ENCODE assay signal across 13 mouse cellular contexts in genomic region chr4:72105702-72106101, GRCm38 (mm10).
DNase-seq lines count a peak whose midpoint lies in the region; ATAC-seq lines count a peak whose summit lies in the region.
"Had no signal": no experiment of that assay in that cellular context is flagged by ENCODE, and none has a peak within 500 bp of the region (broad histone marks: within the 10 kb centered on the region; RNA-seq: fewer than 3 reads in every experiment).

No protein-coding gene starts in this region.

- H3K9ac ChIP-seq in forebrain, embryonic 11.5 days (ENCODE audit: low read length) = no peak overlapping the region
- no peak overlapping the region for H3K9ac ChIP-seq in lung, embryonic 16.5 days (ENCODE audit: low read length)
- no peak overlapping the region for H3K9ac ChIP-seq in forebrain, embryonic 16.5 days (replicated peaks; ENCODE audit: low read depth, low read length)
- no peak overlapping the region for H3K9ac ChIP-seq in neural tube, embryonic 14.5 days (replicated peaks; ENCODE audit: low read depth, low read length)
- H3K9ac ChIP-seq: heart, embryonic 13.5 days; intestine, embryonic 15.5 days had no signal

- no peak overlapping the region for H3K27ac ChIP-seq in forebrain, embryonic 11.5 days (ENCODE audit: low read depth, low read length)
- no peak overlapping the region for H3K27ac ChIP-seq in forebrain, embryonic 10.5 days
- H3K27ac ChIP-seq in lung, embryonic 16.5 days (ENCODE audit: low read length) = no peak overlapping the region
- no peak overlapping the region for H3K27ac ChIP-seq in forebrain, embryonic 16.5 days (ENCODE audit: low read length)
- no peak overlapping the region for H3K27ac ChIP-seq in neural tube, embryonic 14.5 days (ENCODE audit: low read depth, low read length)
- H3K27ac ChIP-seq: heart, embryonic 13.5 days; intestine, embryonic 15.5 days had no signal

- H3K36me3 ChIP-seq in forebrain, embryonic 11.5 days (ENCODE audit: control insufficient read depth, insufficient read depth, low read length) = no peaks in the 10 kb centered on the region; the same call in 1 of the 2 replicates
- H3K36me3 ChIP-seq in forebrain, embryonic 10.5 days (replicated peaks) = peaks cover 86% of the 10 kb centered on the region
- peaks cover 2% of the 10 kb centered on the region; the same call in 1 of the 2 replicates for H3K36me3 ChIP-seq in lung, embryonic 16.5 days (ENCODE audit: control insufficient read depth, insufficient read depth, low read length)
- no peaks in the 10 kb centered on the region; the same call in 1 of the 2 replicates for H3K36me3 ChIP-seq in forebrain, embryonic 16.5 days (ENCODE audit: control insufficient read depth, insufficient read depth)
- H3K36me3 ChIP-seq in neural tube, embryonic 14.5 days (ENCODE audit: control insufficient read depth, insufficient read depth, low read length) = no peaks in the 10 kb centered on the region
- H3K36me3 ChIP-seq: G1E; intestine, embryonic 15.5 days had no signal

- no peak overlapping the region for H3K4me2 ChIP-seq in forebrain, embryonic 11.5 days (ENCODE audit: low read depth, low read length, severe bottlenecking)
- H3K4me2 ChIP-seq in lung, embryonic 16.5 days (ENCODE audit: low read depth, low read length) = no peak overlapping the region
- no peak overlapping the region for H3K4me2 ChIP-seq in forebrain, embryonic 16.5 days (ENCODE audit: low read length)
- H3K4me2 ChIP-seq in neural tube, embryonic 14.5 days (ENCODE audit: low read depth, low read length) = no peak overlapping the region
- H3K4me2 ChIP-seq: heart, embryonic 13.5 days; intestine, embryonic 15.5 days had no signal

- H3K9me3 ChIP-seq in forebrain, embryonic 11.5 days (ENCODE audit: control insufficient read depth, low read length) = no peaks in the 10 kb centered on the region
- H3K9me3 ChIP-seq in forebrain, embryonic 10.5 days = peaks cover 13% of the 10 kb centered on the region; the same call in 1 of the 2 replicates
- H3K9me3 ChIP-seq in lung, embryonic 16.5 days (ENCODE audit: control insufficient read depth, low read length) = no peaks in the 10 kb centered on the region
- no peaks in the 10 kb centered on the region for H3K9me3 ChIP-seq in forebrain, embryonic 16.5 days (ENCODE audit: control insufficient read depth, low read length)
- H3K9me3 ChIP-seq in neural tube, embryonic 14.5 days (ENCODE audit: control insufficient read depth, low read length) = no peaks in the 10 kb centered on the region
- H3K9me3 ChIP-seq: intestine, embryonic 15.5 days had no signal

- no peaks in the 10 kb centered on the region for H3K27me3 ChIP-seq in forebrain, embryonic 11.5 days (ENCODE audit: control insufficient read depth, insufficient read depth, low read length)
- no peaks in the 10 kb centered on the region for H3K27me3 ChIP-seq in forebrain, embryonic 10.5 days (ENCODE audit: poor library complexity, severe bottlenecking)
- no peaks in the 10 kb centered on the region for H3K27me3 ChIP-seq in lung, embryonic 16.5 days (ENCODE audit: control insufficient read depth, insufficient read depth, low read depth, low read length)
- H3K27me3 ChIP-seq in forebrain, embryonic 16.5 days (replicated peaks; ENCODE audit: control insufficient read depth, insufficient read depth, low read length) = no peaks in the 10 kb centered on the region
- H3K27me3 ChIP-seq in neural tube, embryonic 14.5 days (ENCODE audit: control insufficient read depth, insufficient read depth, low read length) = no peaks in the 10 kb centered on the region
- H3K27me3 ChIP-seq: heart, embryonic 13.5 days; intestine, embryonic 15.5 days had no signal

- no peak overlapping the region for H3K4me3 ChIP-seq in forebrain, embryonic 11.5 days (ENCODE audit: low read depth, low read length)
- H3K4me3 ChIP-seq in forebrain, embryonic 10.5 days = no peak overlapping the region
- no peak overlapping the region for H3K4me3 ChIP-seq in lung, embryonic 16.5 days (ENCODE audit: low read length)
- no peak overlapping the region for H3K4me3 ChIP-seq in forebrain, embryonic 16.5 days (replicated peaks; ENCODE audit: low read length)
- no peak overlapping the region for H3K4me3 ChIP-seq in neural tube, embryonic 14.5 days (ENCODE audit: low read depth, low read length)
- H3K4me3 ChIP-seq: heart, embryonic 13.5 days; intestine, embryonic 15.5 days had no signal

- H3K4me1 ChIP-seq in forebrain, embryonic 11.5 days (replicated peaks; ENCODE audit: control insufficient read depth, insufficient read depth, low read length) = no peaks in the 10 kb centered on the region
- H3K4me1 ChIP-seq in forebrain, embryonic 10.5 days = no peaks in the 10 kb centered on the region
- no peaks in the 10 kb centered on the region for H3K4me1 ChIP-seq in lung, embryonic 16.5 days (replicated peaks; ENCODE audit: control insufficient read depth, insufficient read depth, low read length)
- H3K4me1 ChIP-seq in forebrain, embryonic 16.5 days (replicated peaks; ENCODE audit: control insufficient read depth, insufficient read depth, low read length) = no peaks in the 10 kb centered on the region
- H3K4me1 ChIP-seq in neural tube, embryonic 14.5 days (ENCODE audit: control insufficient read depth, insufficient read depth, low read length) = no peaks in the 10 kb centered on the region
- H3K4me1 ChIP-seq: heart, embryonic 13.5 days; intestine, embryonic 15.5 days had no signal

- ATAC-seq in forebrain, embryonic 11.5 days (replicated peaks; ENCODE audit: low FRiP score) = peak; percentile 32; the same call in 1 of the 2 replicates
- ATAC-seq in lung, embryonic 16.5 days (ENCODE audit: low read depth) = peak; percentile 72
- ATAC-seq in forebrain, embryonic 16.5 days = peak; percentile 84
- ATAC-seq in neural tube, embryonic 14.5 days (ENCODE audit: low read depth) = peak; percentile 78
- ATAC-seq: intestine, embryonic 15.5 days had no signal

- DNase-seq in forebrain, embryonic 11.5 days (ENCODE audit: low spot score) = no peak
- no peak for DNase-seq in forebrain, embryonic 10.5 days (ENCODE audit: extremely low spot score, low spot score)
- DNase-seq in lung, postnatal 36 days = no peak
- DNase-seq in urinary bladder, postnatal 4 days (ENCODE audit: low spot score in 2 of 2) = no peak
- no peak for DNase-seq in adrenal gland, postnatal 10 days
- DNase-seq: cerebellum, adult 8-10 months; liver had no signal

Comparison
In these comparisons a context has a peak if more than half of its experiments do, and no peak if none do; other contexts are left out.
1. ATAC-seq: peak in every context shown above with its lines; median percentile 84 in forebrain, embryonic 16.5 days; 78 in neural tube, embryonic 14.5 days; 72 in lung, embryonic 16.5 days; 32 in forebrain, embryonic 11.5 days.